Mouse (Mus musculus): ENCODE measurements around the gene Gm14408.
A peak's percentile ranks its signal among the peaks of the same experiment; 100 is the strongest.
"Not testable (repeated sequence)": the region's sequence is repeated elsewhere in the genome, so short reads cannot be mapped to it uniquely, and the experiment has no call there.

Gm14408 gene

DNA sequence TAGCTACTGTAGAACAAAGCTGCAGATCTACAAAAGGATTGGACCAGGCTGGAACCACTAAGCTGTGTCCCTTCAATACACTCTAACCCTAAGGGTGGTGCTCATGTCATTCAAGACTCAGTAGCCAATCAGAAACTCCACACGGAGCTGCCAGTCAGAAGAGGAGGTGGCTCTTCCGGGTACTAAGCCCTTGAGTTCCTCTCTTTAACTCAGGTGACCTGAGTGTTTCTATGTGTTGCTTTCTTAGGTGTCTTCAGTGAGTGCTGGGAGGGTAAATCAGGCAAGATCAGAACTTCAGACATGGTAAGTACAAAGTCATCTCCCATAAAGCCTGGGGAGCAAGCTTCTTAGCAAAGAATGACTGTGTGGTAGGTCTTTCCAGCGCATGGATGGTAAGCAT is at the start of gene Gm14408:
Gene Gm14408 (plus strand): TSS at position 301 of the 400 bp plus-strand sequence.
- DNase-seq (ENCODE audit: inconsistent age in 2 of 2, low spot score in 1 of 2), result not testable (repeated sequence)

DNA sequence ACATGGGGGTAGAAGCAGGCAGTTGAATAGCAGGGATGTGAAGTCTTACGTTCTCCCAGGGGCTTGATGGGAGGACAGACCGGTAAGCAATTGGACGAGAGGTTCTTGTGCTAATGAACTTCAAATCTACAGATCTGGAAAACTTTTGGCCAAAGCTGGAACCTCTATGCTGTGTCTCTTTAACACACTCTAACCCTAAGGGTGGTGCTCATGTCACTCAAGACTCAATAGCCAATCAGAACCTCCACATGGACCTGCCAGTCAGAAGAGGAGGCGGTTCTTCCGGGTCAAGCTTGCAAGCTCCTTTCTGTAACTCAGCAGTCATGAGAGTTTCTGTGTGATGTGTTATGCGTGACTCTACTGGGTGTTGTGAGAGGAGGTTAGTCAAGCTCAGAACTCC is 32.6 kb upstream of the Gm14408 start, which contains the start of gene Gm14295:
Gene Gm14295 (plus strand): TSS at position 301 of the 400 bp plus-strand sequence.
- not testable (repeated sequence) for DNase-seq (ENCODE audit: inconsistent age in 2 of 2, low spot score in 1 of 2)

DNA sequence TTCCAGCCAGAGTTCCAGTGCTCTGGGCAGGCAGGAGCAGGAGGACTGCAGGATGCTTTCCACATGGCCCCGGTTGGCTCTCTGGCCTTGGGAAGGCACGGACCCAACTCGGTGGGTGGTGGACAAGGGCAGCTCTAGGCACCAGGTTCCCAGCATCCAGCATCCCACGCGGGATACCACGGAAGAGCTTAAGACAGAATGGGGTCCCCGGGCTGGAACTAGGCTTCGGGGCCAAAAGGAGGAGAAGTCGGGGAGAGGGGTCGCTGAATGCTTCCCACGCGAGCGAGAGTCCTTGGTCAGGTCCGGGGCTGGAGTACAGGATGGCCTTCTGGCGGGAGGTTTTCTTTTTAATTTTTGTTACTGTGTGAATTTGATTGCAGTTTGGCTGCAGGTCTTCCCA is 32.2 kb upstream of the Gm14408 start:
- peak in 1 of 2 experiments; percentile 32 for DNase-seq (ENCODE audit: inconsistent age in 2 of 2, low spot score in 1 of 2)
